Mouse (Mus musculus) E14TG2a.4 (cell line): ENCODE measurements around the gene Ypel2.
"Not testable (repeated sequence)": the region's sequence is repeated elsewhere in the genome, so short reads cannot be mapped to it uniquely, and the experiment has no call there.

ENCODE experiments used
- H3K27me3 ChIP-seq: 2 replicates; pipeline ENCODE4 v1.6.1; 2014; ENCODE audit warnings: low read length, control low read depth; ENCODE audit not compliant: insufficient read depth
- H3K36me3 ChIP-seq: 2 replicates; pipeline ENCODE4 v1.6.1; 2014; ENCODE audit warnings: low read length, control low read depth; ENCODE audit not compliant: insufficient read depth
- H3K4me1 ChIP-seq: replicated peaks from 2 replicates; pipeline ENCODE4 v1.6.1; 2014; ENCODE audit warnings: low read depth, low read length, control low read depth
- H3K4me3 ChIP-seq: replicated peaks from 2 replicates; pipeline ENCODE4 v1.5.1; 2014; ENCODE audit warnings: mild to moderate bottlenecking, low read length
- H3K9me3 ChIP-seq: 2 replicates; pipeline ENCODE4 v1.6.1; 2014; ENCODE audit warnings: low read length, control low read depth
- CTCF ChIP-seq: conservative IDR thresholded peaks from 2 replicates; pipeline ENCODE4 v1.5.1; 2014; ENCODE audit warnings: low read length
- NANOG ChIP-seq: IDR thresholded peaks from 2 replicates; pipeline ENCODE4 v1.6.1; 2014; ENCODE audit warnings: borderline replicate concordance, low read length, mixed read lengths
- POU5F1 ChIP-seq: IDR thresholded peaks from 2 replicates; pipeline ENCODE4 v1.6.1; 2014; ENCODE audit warnings: low read length, borderline replicate concordance

Ypel2 gene

DNA sequence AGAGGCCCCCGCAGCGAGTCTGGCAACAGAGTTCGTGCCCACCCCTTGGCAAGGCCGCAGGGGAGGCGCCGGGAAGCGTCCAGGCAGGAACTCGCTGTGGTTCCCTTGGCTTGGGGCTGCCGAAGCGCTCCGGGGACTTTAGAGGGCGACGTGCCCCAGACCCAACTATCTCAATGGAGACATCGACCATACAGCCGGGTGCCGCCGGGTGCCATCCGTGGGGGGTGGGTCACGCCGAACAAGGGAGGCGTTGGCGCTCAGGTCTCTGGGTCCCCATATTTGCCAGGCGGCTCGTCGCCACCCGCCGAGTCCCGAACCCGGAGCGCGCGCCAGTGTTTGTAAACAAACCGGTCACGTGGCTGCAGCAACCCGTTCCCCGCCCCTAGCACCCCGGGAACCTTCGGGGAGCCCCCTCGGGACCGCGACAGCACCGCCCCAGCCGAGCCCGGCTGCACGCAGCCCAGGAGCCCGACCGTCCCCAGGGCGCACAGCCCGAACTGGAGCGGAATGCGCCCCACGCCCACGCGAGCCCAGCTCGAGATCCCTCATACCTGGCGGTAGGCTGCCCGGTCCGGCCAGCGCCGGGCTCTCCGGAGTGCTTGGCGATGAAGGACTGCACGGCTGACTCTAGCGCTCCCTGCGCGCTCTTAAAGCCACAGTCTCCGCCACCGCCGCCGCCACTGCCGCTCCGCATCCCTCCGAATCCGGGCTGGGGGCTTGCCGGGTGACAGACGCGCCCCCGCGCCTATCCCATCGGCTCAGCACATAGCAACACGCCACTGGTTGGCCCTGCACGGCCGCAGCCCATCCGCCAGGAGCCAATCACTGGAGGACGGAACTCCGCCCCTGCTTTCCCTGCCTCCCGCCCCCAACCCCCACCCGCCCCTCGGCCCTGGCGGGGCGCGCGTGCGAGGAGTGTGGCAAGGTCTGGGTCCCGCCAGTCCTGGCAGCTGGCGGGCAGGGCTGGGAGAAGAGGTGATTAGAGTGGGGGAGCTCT is at the start of gene Ypel2:
Ypel2 (minus strand) TSS at position 667 of the 997 bp plus-strand sequence.
- Histone ChIP-seq H3K4me3 (peak within 1 kb of the TSS; percentile 100), H3K27me3 (peaks cover 19% of the 10 kb centered on the region), H3K36me3 (no peaks in the 10 kb centered on the region), H3K9me3 (no peaks in the 10 kb centered on the region), H3K4me1 (peaks cover 72% of the 10 kb centered on the region)
- TF ChIP-seq NANOG = no peak
- TF ChIP-seq CTCF = no peak
- TF ChIP-seq POU5F1 = no peak

- no peak overlapping the region for H3K4me3 ChIP-seq
- no peaks in the 10 kb centered on the region for H3K36me3 ChIP-seq
- no peaks in the 10 kb centered on the region for H3K4me1 ChIP-seq
- H3K9me3 ChIP-seq = no peaks in the 10 kb centered on the region
- 0 out of 2 replicates have a peak, but pooled peaks cover 2% of the 10 kb centered on the region for H3K27me3 ChIP-seq
- TF ChIP-seq CTCF = no peak
- no peak for TF ChIP-seq POU5F1
- no peak for TF ChIP-seq NANOG
These were observed 49.5 kb upstream of the Ypel2 start for GRCm38 (mm10) chr11:87043052-87043451.

DNA sequence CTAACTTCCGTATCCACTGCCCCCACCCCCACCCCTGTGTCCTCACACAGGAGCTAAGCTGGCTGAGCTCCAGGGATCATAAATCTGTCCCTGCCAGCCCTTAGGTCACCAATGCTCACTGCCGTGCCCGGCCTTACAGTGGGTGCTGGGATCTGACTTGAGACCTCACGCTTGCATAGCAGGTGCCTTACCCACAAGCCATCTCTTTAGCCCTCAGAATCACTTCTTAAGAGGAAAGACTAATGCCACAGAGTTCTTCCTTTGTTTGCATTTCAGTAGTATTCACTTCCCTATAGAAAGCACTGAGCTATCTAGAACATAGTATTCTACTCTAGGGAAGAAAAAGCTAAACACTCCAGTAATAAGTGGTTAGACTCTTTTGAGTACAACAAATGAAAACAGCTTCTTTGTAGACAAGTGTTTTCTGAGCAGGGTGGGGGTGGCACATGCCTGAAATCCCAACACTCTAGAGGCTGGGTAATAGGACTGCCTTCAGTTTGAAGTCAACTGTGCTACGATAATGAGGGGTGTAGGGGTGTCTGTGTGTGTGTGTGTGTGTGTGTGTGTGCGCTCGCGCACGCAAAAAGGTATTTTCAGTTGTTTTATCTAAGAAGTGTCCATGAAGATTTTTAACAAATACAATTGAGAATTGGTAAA is 45.9 kb upstream of the Ypel2 start:
- H3K9me3 ChIP-seq = no peaks in the 10 kb centered on the region
- H3K4me1 ChIP-seq = no peaks in the 10 kb centered on the region
- 0 out of 2 replicates have a peak, but pooled peaks cover 2% of the 10 kb centered on the region for H3K27me3 ChIP-seq
- H3K36me3 ChIP-seq = no peaks in the 10 kb centered on the region
- TF ChIP-seq CTCF = no peak
- TF ChIP-seq NANOG = no peak
- TF ChIP-seq POU5F1 = no peak
- H3K4me3 ChIP-seq = no peak overlapping the region

DNA sequence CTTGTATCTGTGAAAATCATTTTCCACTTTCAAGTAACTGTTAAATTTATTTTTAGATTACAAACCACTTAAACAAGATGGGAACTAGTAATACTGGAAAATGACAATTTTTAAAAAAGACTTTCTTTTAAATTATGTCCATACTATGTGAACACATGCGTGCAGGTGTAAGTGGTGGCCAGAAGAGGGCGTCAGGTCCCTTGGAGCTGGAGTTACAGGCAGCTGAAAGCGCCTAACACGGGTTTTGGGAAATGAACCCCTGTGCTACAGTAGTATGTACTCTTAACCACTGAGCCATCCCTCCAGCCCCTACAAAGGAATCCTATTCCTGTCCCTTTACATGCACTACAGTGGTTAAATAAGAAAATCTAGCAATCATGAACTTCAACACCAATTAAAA is 42.7 kb upstream of the Ypel2 start:
- Histone ChIP-seq H3K27me3 (0 out of 2 replicates have a peak, but pooled peaks cover 2% of the 10 kb centered on the region), H3K9me3 (no peaks in the 10 kb centered on the region), H3K4me1 (no peaks in the 10 kb centered on the region), H3K36me3 (no peaks in the 10 kb centered on the region), H3K4me3 (no peak overlapping the region)
- TF ChIP-seq CTCF (peak; percentile 58), POU5F1 (no peak)

DNA sequence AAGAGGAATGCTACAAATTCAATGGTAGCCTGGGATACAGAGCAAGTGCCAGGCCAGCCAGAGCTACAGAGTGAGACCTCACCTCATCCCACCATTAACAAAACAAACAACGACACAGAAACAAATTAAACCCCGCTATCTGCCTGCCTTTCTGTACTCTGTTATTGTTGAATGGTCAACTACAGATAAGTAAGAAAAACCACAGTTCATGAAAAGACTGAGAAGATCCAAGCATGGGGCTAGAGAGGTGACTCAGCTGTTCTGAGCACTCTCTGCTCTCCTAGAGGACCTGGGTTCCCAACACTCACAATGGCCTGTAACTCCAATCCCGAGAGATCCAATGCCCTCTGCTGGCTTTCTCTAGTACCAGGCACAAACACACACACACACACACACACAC is 34.7 kb upstream of the Ypel2 start:
- TF ChIP-seq NANOG (no peak), POU5F1 (no peak), CTCF (no peak)
- Histone ChIP-seq H3K36me3 (no peaks in the 10 kb centered on the region), H3K4me1 (peaks cover 5% of the 10 kb centered on the region), H3K9me3 (no peaks in the 10 kb centered on the region), H3K4me3 (no peak overlapping the region), H3K27me3 (no peaks in the 10 kb centered on the region)

DNA sequence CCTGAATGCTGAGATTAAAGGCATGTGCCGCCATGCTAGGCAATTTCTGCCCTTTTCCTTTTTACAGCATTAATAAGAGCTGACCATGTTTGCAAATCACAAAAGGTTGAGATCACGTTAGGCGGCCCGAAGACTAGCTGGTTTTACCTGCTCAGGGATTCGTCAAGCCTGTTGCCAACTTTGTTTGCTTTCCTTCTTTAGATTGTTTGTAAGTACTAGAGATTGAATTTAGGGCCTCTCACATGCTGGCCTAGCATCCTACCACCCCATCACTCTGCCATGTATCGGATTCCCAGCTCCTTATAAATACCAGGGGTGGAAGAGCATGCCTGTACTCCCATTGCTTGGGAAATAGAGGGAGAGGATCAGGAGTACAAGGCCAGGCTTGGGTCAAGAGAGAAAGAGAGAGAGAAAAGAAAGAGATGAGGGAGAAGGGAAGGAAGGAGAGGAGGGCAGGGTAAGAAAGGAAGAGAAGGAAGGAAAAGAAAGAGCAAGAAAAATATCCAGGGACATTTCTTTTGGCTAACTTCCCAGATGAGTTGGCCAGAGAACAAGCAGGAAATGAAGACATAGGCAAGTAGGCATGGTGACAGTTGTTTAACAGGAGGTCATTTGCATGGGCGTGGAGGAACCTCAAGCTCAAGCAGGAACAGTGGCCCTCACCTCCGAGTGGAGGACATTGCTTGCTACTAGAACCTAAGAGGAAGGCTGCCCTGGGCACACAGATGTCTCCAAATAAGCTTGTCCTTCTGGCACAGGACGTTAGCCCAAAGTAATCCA is 32.8 kb upstream of the Ypel2 start:
- H3K9me3 ChIP-seq = 0 out of 2 replicates have a peak, but pooled peaks cover 3% of the 10 kb centered on the region
- no peaks in the 10 kb centered on the region for H3K27me3 ChIP-seq
- peaks cover 5% of the 10 kb centered on the region for H3K4me1 ChIP-seq
- H3K36me3 ChIP-seq = no peaks in the 10 kb centered on the region
- TF ChIP-seq CTCF (no peak), POU5F1 (no peak), NANOG (no peak)
- no peak overlapping the region for H3K4me3 ChIP-seq

- Histone ChIP-seq H3K4me3 (no peak overlapping the region), H3K27me3 (no peaks in the 10 kb centered on the region), H3K4me1 (peaks cover 5% of the 10 kb centered on the region), H3K36me3 (no peaks in the 10 kb centered on the region), H3K9me3 (peaks cover 6% of the 10 kb centered on the region; the same call in 1 of the 2 replicates)
- TF ChIP-seq NANOG = no peak
These were observed 31.8 kb upstream of the Ypel2 start for GRCm38 (mm10) chr11:87025351-87025750.

- not testable (repeated sequence) for H3K27me3 ChIP-seq, H3K36me3 ChIP-seq, H3K4me1 ChIP-seq, H3K9me3 ChIP-seq, H3K4me3 ChIP-seq
These were observed 29.7 kb upstream of the Ypel2 start for GRCm38 (mm10) chr11:87023240-87023639.
